In genomic region chr2:147033065-147033464, GRCm38 (mm10) we compare ENCODE assay signal across 21 mouse cellular contexts. TPM values are rescaled to one million over a fixed set of nuclear protein-coding genes. Genes with fewer than 3 reads are reported as not detected.
DNase-seq lines count a peak whose midpoint lies in the region; ATAC-seq lines count a peak whose summit lies in the region.
"Had no signal": no experiment of that assay in that cellular context is flagged by ENCODE, and none has a peak within 500 bp of the region (broad histone marks: within the 10 kb centered on the region; RNA-seq: fewer than 3 reads in every experiment).

No protein-coding gene starts in this region.

- no peaks in the 10 kb centered on the region for H3K27me3 ChIP-seq in forebrain, embryonic 16.5 days (replicated peaks; ENCODE audit: control insufficient read depth, insufficient read depth, low read length)
- H3K27me3 ChIP-seq in forebrain, embryonic 11.5 days (ENCODE audit: control insufficient read depth, insufficient read depth, low read length) = no peaks in the 10 kb centered on the region
- H3K27me3 ChIP-seq: embryonic facial prominence, embryonic 13.5 days; hindbrain, embryonic 13.5 days; Patski had no signal

- H3K9ac ChIP-seq in forebrain, embryonic 16.5 days (replicated peaks; ENCODE audit: low read depth, low read length) = no peak overlapping the region
- H3K9ac ChIP-seq in forebrain, embryonic 11.5 days (ENCODE audit: low read length) = no peak overlapping the region
- H3K9ac ChIP-seq: embryonic facial prominence, embryonic 13.5 days; hindbrain, embryonic 13.5 days had no signal

- 44% methylated on average over 2 of the region's 2 CpGs for WGBS in forebrain, embryonic 16.5 days
- 48% methylated on average over 2 of the region's 2 CpGs for WGBS in forebrain, embryonic 11.5 days

- no peak overlapping the region for H3K27ac ChIP-seq in forebrain, embryonic 16.5 days (ENCODE audit: low read length)
- no peak overlapping the region for H3K27ac ChIP-seq in forebrain, embryonic 11.5 days (ENCODE audit: low read depth, low read length)
- H3K27ac ChIP-seq: embryonic facial prominence, embryonic 13.5 days; gastrocnemius, adult 2 months; heart, embryonic 10.5 days; hindbrain, embryonic 13.5 days; hindbrain, postnatal 0 days had no signal

- DNase-seq in forebrain, embryonic 11.5 days (ENCODE audit: low spot score) = no peak
- DNase-seq in ES-CJ7 (ENCODE audit: low read depth, low spot score) = peak; percentile 88
- DNase-seq in ZHBTc4 (ENCODE audit: low read depth, low spot score) = peak; percentile 85
- DNase-seq in embryo, embryonic 9.5 days (ENCODE audit: extremely low spot score) = no peak
- no peak for DNase-seq in cerebellum, adult 9-11 months
- DNase-seq: adrenal gland, postnatal 10 days; cerebellum, postnatal 14 days; gastrocnemius, adult 2 months; gastrocnemius, postnatal 25 days; heart, postnatal 10 days; kidney, adult 18-20 months had no signal

- H3K4me3 ChIP-seq in forebrain, embryonic 16.5 days (replicated peaks; ENCODE audit: low read length) = no peak overlapping the region
- no peak overlapping the region for H3K4me3 ChIP-seq in forebrain, embryonic 11.5 days (ENCODE audit: low read depth, low read length)
- H3K4me3 ChIP-seq: embryonic facial prominence, embryonic 13.5 days; gastrocnemius, adult 2 months; heart, embryonic 10.5 days; hindbrain, embryonic 13.5 days had no signal

- no peaks in the 10 kb centered on the region for H3K9me3 ChIP-seq in forebrain, embryonic 16.5 days (ENCODE audit: control insufficient read depth, low read length)
- H3K9me3 ChIP-seq in forebrain, embryonic 11.5 days (ENCODE audit: control insufficient read depth, low read length) = no peaks in the 10 kb centered on the region
- H3K9me3 ChIP-seq: embryonic facial prominence, embryonic 13.5 days; heart, embryonic 10.5 days; hindbrain, embryonic 13.5 days had no signal

- ATAC-seq in forebrain, embryonic 16.5 days = peak; percentile 54; the same call in 1 of the 2 replicates
- ATAC-seq in forebrain, embryonic 11.5 days (replicated peaks; ENCODE audit: low FRiP score) = no peak
- ATAC-seq: hindbrain, postnatal 0 days; Patski had no signal

- peaks cover 10% of the 10 kb centered on the region for H3K36me3 ChIP-seq in forebrain, embryonic 16.5 days (ENCODE audit: control insufficient read depth, insufficient read depth)
- H3K36me3 ChIP-seq in forebrain, embryonic 11.5 days (ENCODE audit: control insufficient read depth, insufficient read depth, low read length) = no peaks in the 10 kb centered on the region; the same call in 1 of the 2 replicates

- H3K4me1 ChIP-seq in forebrain, embryonic 16.5 days (replicated peaks; ENCODE audit: control insufficient read depth, insufficient read depth, low read length) = no peaks in the 10 kb centered on the region
- H3K4me1 ChIP-seq in forebrain, embryonic 11.5 days (replicated peaks; ENCODE audit: control insufficient read depth, insufficient read depth, low read length) = no peaks in the 10 kb centered on the region
- H3K4me1 ChIP-seq: embryonic facial prominence, embryonic 13.5 days; heart, embryonic 10.5 days; hindbrain, embryonic 13.5 days had no signal

- no peak overlapping the region for H3K4me2 ChIP-seq in forebrain, embryonic 16.5 days (ENCODE audit: low read length)
- H3K4me2 ChIP-seq in forebrain, embryonic 11.5 days (ENCODE audit: low read depth, low read length, severe bottlenecking) = no peak overlapping the region
- H3K4me2 ChIP-seq: embryonic facial prominence, embryonic 13.5 days; hindbrain, embryonic 13.5 days had no signal

RNA-seq across cellular contexts. Expression of gene Xrn2, which starts 20.3 kb away (rescaled TPM):
- 97.3 and 102 TPM in 2 replicates for polyA plus RNA-seq in forebrain, embryonic 16.5 days (2015; fragmentation: Nextera tagmentation; extraction: Ambion mirVana)
- 102 and 110 TPM in 2 replicates for polyA plus RNA-seq in forebrain, embryonic 11.5 days (2014; fragmentation: Nextera tagmentation; extraction: Ambion mirVana)

RNA-seq across cellular contexts. Expression of gene Nkx2-4, which starts 52.2 kb away (rescaled TPM):
- 0.11 TPM in 1 of 2 replicates, not detected in the other for polyA plus RNA-seq in forebrain, embryonic 16.5 days (2015; fragmentation: Nextera tagmentation; extraction: Ambion mirVana)
- 1.3 and 3.8 TPM in 2 replicates for polyA plus RNA-seq in forebrain, embryonic 11.5 days (2014; fragmentation: Nextera tagmentation; extraction: Ambion mirVana)
- polyA plus RNA-seq: cerebellum, adult 2 months; embryonic facial prominence, embryonic 13.5 days; heart, embryonic 10.5 days; heart, embryonic 14.5 days; hindbrain, embryonic 13.5 days; hindbrain, postnatal 0 days; intestine, embryonic 14.5 days; kidney, embryonic 14.5 days; Patski had no signal

Comparison
In these comparisons a context has a peak if more than half of its experiments do, and no peak if none do; other contexts are left out.
1. DNase-seq: peak in ES-CJ7 (single experiment) and ZHBTc4 (single experiment); none in forebrain, embryonic 11.5 days (single experiment), embryo, embryonic 9.5 days (single experiment) and cerebellum, adult 9-11 months (single experiment).